In the genomic region with DNA sequence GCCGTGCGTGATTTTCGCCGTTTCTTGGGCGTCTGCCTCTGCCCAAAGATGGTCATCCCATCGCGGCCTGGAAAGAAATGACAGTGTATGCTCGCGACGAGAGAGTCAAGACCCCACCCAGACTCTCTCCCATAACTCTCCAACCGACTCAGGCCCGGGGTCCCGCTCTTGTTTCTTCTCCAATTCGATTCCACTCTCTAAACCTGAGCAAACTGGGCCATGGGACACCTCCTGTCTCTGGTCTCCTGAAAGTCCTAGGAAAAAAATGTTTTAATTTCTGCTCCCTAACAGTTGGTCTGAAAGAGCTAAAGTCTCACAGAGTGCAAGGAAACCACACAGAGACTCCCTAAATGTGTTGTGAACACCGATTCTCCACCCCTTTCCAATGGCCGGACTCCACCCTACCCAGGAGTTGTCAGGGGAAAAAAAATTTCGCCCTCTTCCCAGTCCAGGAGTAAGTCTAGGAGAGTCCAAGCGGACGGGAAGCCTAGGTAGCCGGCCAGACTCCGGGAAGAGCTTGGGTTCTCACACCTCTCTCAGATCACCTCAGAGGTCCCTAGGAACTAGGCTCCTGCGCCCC, we compare ENCODE assay signal across 12 mouse cellular contexts. TPM values are rescaled to one million over a fixed set of nuclear protein-coding genes. Genes with fewer than 3 reads are reported as not detected.
DNase-seq lines count a peak whose midpoint lies in the region; ATAC-seq and TF ChIP-seq lines count a peak whose summit lies in the region.
"Had no signal": no experiment of that assay in that cellular context is flagged by ENCODE, and none has a peak within 500 bp of the region (broad histone marks: within the 10 kb centered on the region; RNA-seq: fewer than 3 reads in every experiment).

No protein-coding gene starts in this region.

- intact Hi-C loops in gastrocnemius, adult 2 months (cut with DNase I) = loop anchor here (2.0 kb wide), 1 partner anchor 67 kb away; no protein-coding TSS in a partner anchor

- no peak for TF ChIP-seq CTCF in gastrocnemius, adult 2 months (IDR thresholded peaks at IDR 0.05)

- H3K9ac ChIP-seq in liver, embryonic 11.5 days (ENCODE audit: low read depth, low read length) = no peak overlapping the region
- H3K9ac ChIP-seq in liver, embryonic 12.5 days = no peak overlapping the region
- peak overlapping the region; percentile 65 for H3K9ac ChIP-seq in hindbrain, embryonic 11.5 days (ENCODE audit: low read depth, low read length)

- no peaks in the 10 kb centered on the region for H3K36me3 ChIP-seq in liver, embryonic 11.5 days (ENCODE audit: control insufficient read depth, insufficient read depth, low read length)
- no peaks in the 10 kb centered on the region for H3K36me3 ChIP-seq in liver, embryonic 12.5 days
- H3K36me3 ChIP-seq in hindbrain, embryonic 11.5 days (ENCODE audit: control insufficient read depth, insufficient read depth, low read length) = no peaks in the 10 kb centered on the region

- H3K27ac ChIP-seq in gastrocnemius, adult 2 months = peak overlapping the region; percentile 98
- no peak overlapping the region for H3K27ac ChIP-seq in liver, embryonic 11.5 days (ENCODE audit: low read depth, low read length)
- no peak overlapping the region for H3K27ac ChIP-seq in liver, embryonic 12.5 days
- peak overlapping the region; percentile 84 for H3K27ac ChIP-seq in hindbrain, embryonic 11.5 days (ENCODE audit: low read depth, low read length)

- DNase-seq in gastrocnemius, adult 2 months = no peak
- DNase-seq in gastrocnemius, postnatal 10 days = no peak
- DNase-seq in liver, embryonic 11.5 days (ENCODE audit: low spot score) = no peak
- peak; percentile 74 for DNase-seq in hindbrain, embryonic 11.5 days (ENCODE audit: low spot score)
- peak; percentile 69 for DNase-seq in neural tube, embryonic 10.5 days (ENCODE audit: extremely low spot score, low spot score)
- DNase-seq in spleen, postnatal 4 days (ENCODE audit: low spot score in 2 of 2) = no peak
- DNase-seq in c-Kit-positive CD71-positive TER-119-positive erythroid progenitor cells, embryonic 14.5 days (ENCODE audit: low spot score) = no peak
- DNase-seq: lung, postnatal 36 days; thymus, adult 2 months had no signal

- ATAC-seq in liver, embryonic 11.5 days (replicated peaks; ENCODE audit: low FRiP score) = no peak
- no peak for ATAC-seq in liver, embryonic 12.5 days
- ATAC-seq in hindbrain, embryonic 11.5 days (ENCODE audit: low FRiP score) = no peak
- ATAC-seq: inflammation-experienced regulatory T-cells, adult 6 months had no signal

- peaks cover 100% of the 10 kb centered on the region for H3K27me3 ChIP-seq in liver, embryonic 11.5 days (replicated peaks; ENCODE audit: control insufficient read depth, insufficient read depth, low read length)
- peaks cover 100% of the 10 kb centered on the region for H3K27me3 ChIP-seq in liver, embryonic 12.5 days (replicated peaks)
- peaks cover 89% of the 10 kb centered on the region for H3K27me3 ChIP-seq in hindbrain, embryonic 11.5 days (ENCODE audit: control insufficient read depth, insufficient read depth, low read length)

- no peaks in the 10 kb centered on the region for H3K9me3 ChIP-seq in liver, embryonic 11.5 days (ENCODE audit: control insufficient read depth, low read length)
- no peaks in the 10 kb centered on the region for H3K9me3 ChIP-seq in liver, embryonic 12.5 days (replicated peaks)
- no peaks in the 10 kb centered on the region for H3K9me3 ChIP-seq in hindbrain, embryonic 11.5 days (ENCODE audit: control insufficient read depth, low read length)

- 4% methylated on average over 22 of the region's 22 CpGs for WGBS in liver, embryonic 11.5 days
- under 1% methylated on average over 22 of the region's 22 CpGs for WGBS in liver, embryonic 12.5 days (ENCODE audit: insufficient replicate concordance)
- under 1% methylated on average over 21 of the region's 22 CpGs for WGBS in hindbrain, embryonic 11.5 days

- H3K4me3 ChIP-seq in gastrocnemius, adult 2 months = peak overlapping the region; percentile 88
- H3K4me3 ChIP-seq in liver, embryonic 11.5 days (ENCODE audit: low read depth, low read length) = peak overlapping the region; percentile 10; the same call in 1 of the 2 replicates
- no peak overlapping the region for H3K4me3 ChIP-seq in liver, embryonic 12.5 days
- H3K4me3 ChIP-seq in hindbrain, embryonic 11.5 days (ENCODE audit: low read depth, low read length) = peak overlapping the region; percentile 42

- H3K4me2 ChIP-seq in liver, embryonic 11.5 days = no peak overlapping the region
- no peak overlapping the region for H3K4me2 ChIP-seq in liver, embryonic 12.5 days
- peak overlapping the region; percentile 34 for H3K4me2 ChIP-seq in hindbrain, embryonic 11.5 days (replicated peaks; ENCODE audit: low read depth, low read length)

- H3K4me1 ChIP-seq in liver, embryonic 11.5 days (replicated peaks; ENCODE audit: control insufficient read depth, insufficient read depth, low read length) = peaks cover 9% of the 10 kb centered on the region
- H3K4me1 ChIP-seq in liver, embryonic 12.5 days = peaks cover 39% of the 10 kb centered on the region
- peaks cover 13% of the 10 kb centered on the region for H3K4me1 ChIP-seq in hindbrain, embryonic 11.5 days (replicated peaks; ENCODE audit: control insufficient read depth, insufficient read depth, low read length)

RNA-seq across cellular contexts. Expression of a gene that starts 1.3 kb away (rescaled TPM):
- total RNA-seq in gastrocnemius, adult 2 months (2021) = 10 to 100 TPM; 46.0 to 66.8 TPM
- 10 to 100 TPM; 35.2 to 36.1 TPM for total RNA-seq in gastrocnemius, postnatal 10 days (2021)
- polyA plus RNA-seq in liver, embryonic 11.5 days (2014; fragmentation: Nextera tagmentation; extraction: Ambion mirVana) = 0.14 and 0.58 TPM in 2 replicates
- polyA plus RNA-seq in liver, embryonic 12.5 days (2016; fragmentation: Nextera tagmentation; extraction: Ambion mirVana) = 0.07 and 0.08 TPM in 2 replicates
- 7.6 and 8.5 TPM in 2 replicates for polyA plus RNA-seq in hindbrain, embryonic 11.5 days (2014; fragmentation: Nextera tagmentation; extraction: Ambion mirVana)
- total RNA-seq: left cerebral cortex, postnatal 10 days had no signal
- polyA plus RNA-seq: inflammation-experienced regulatory T-cells, adult 6 months; thymus, adult 2 months had no signal

Comparison
In these comparisons a context has a peak if more than half of its experiments do, and no peak if none do; other contexts are left out.
1. DNase-seq: peak in hindbrain, embryonic 11.5 days (single experiment) and neural tube, embryonic 10.5 days (single experiment); none in gastrocnemius, adult 2 months (single experiment), gastrocnemius, postnatal 10 days (single experiment), liver, embryonic 11.5 days (single experiment), spleen, postnatal 4 days (0 of 2) and c-Kit-positive CD71-positive TER-119-positive erythroid progenitor cells, embryonic 14.5 days (single experiment).
2. H3K27ac ChIP-seq: peak in gastrocnemius, adult 2 months (single experiment) and hindbrain, embryonic 11.5 days (single experiment); none in liver, embryonic 11.5 days (single experiment) and liver, embryonic 12.5 days (single experiment).